11 mouse cellular contexts compared by ENCODE assay signal in the genomic region with DNA sequence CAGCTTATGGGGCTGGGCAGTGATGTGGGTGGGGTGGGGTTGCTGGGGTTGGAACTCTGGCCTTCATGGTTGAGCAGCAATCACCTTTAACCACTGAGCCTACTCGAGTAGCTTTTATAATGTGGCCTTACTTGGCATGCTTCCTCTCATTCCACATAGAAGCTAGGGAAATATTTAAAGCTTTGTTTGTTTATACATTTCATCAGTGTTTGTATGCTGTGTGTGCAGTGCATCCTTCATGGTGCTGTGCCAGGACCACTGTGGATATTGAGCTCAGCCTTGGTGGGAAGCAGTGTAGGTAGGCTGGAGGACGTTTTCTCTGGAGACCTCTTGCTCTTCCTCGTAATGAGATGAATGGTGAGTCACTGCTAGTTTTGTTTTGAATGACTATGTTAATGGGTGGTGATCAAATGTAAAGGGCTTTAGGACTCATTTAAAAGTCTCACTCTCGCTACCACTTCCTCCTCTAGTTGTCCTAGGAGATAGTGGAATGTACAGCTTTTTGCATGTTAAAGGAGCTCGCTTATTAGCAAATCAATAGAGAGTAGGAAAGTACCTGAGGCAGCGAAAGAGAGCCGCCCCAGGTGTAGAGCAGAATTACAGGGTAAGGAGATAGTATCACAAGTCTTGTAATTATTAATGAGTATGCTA. TPM values are rescaled to one million over a fixed set of nuclear protein-coding genes. Genes with fewer than 3 reads are reported as not detected.
DNase-seq lines count a peak whose midpoint lies in the region; ATAC-seq and TF ChIP-seq lines count a peak whose summit lies in the region.
"Had no signal": no experiment of that assay in that cellular context is flagged by ENCODE, and none has a peak within 500 bp of the region (broad histone marks: within the 10 kb centered on the region; RNA-seq: fewer than 3 reads in every experiment).

No protein-coding gene starts in this region.

- H3K9me3 ChIP-seq in liver, embryonic 11.5 days (ENCODE audit: control insufficient read depth, low read length) = no peaks in the 10 kb centered on the region
- H3K9me3 ChIP-seq in ES-E14 (ENCODE audit: control insufficient read depth, insufficient read depth, low read depth, low read length) = no peaks in the 10 kb centered on the region
- H3K9me3 ChIP-seq in heart, embryonic 12.5 days (replicated peaks) = no peaks in the 10 kb centered on the region
- H3K9me3 ChIP-seq: midbrain, embryonic 12.5 days had no signal

- H3K79me2 ChIP-seq in liver, adult 2 months (ENCODE audit: control insufficient read depth, insufficient read depth, low read length) = peaks cover 61% of the 10 kb centered on the region
- H3K79me2 ChIP-seq in myocyte (ENCODE audit: control insufficient read depth, insufficient read depth) = peaks cover 91% of the 10 kb centered on the region

- WGBS in liver, adult 2 months = 28% methylated on average over 7 of the region's 7 CpGs
- 63% methylated on average over 7 of the region's 7 CpGs for WGBS in liver, embryonic 11.5 days
- WGBS in heart, embryonic 12.5 days = 62% methylated on average over 7 of the region's 7 CpGs

- TF ChIP-seq CTCF in liver, adult 2 months (IDR thresholded peaks at IDR 0.05; ENCODE audit: low read depth, low read length) = no peak

- no peak for ATAC-seq in liver, embryonic 11.5 days (replicated peaks; ENCODE audit: low FRiP score)
- ATAC-seq in inflammation-experienced regulatory T-cells, adult 6 months = peak; percentile 50
- ATAC-seq in heart, embryonic 12.5 days (ENCODE audit: insufficient number of reproducible peaks, low FRiP score) = no peak
- ATAC-seq: forebrain, embryonic 14.5 days had no signal

- H3K4me1 ChIP-seq in liver, adult 2 months (ENCODE audit: control insufficient read depth, insufficient read depth, low read length) = peaks cover 59% of the 10 kb centered on the region
- H3K4me1 ChIP-seq in liver, embryonic 11.5 days (replicated peaks; ENCODE audit: control insufficient read depth, insufficient read depth, low read length) = peaks cover 47% of the 10 kb centered on the region
- H3K4me1 ChIP-seq in ES-E14 (ENCODE audit: control insufficient read depth in 2 of 2, insufficient read depth in 2 of 2, low read length in 2 of 2, poor library complexity in 1 of 2) = peaks cover 23 to 33% of the 10 kb centered on the region in 2 experiments
- peaks cover 72% of the 10 kb centered on the region for H3K4me1 ChIP-seq in heart, embryonic 12.5 days (replicated peaks)

- H3K9ac ChIP-seq in liver, adult 2 months (ENCODE audit: low read depth, low read length) = no peak overlapping the region
- no peak overlapping the region for H3K9ac ChIP-seq in liver, embryonic 11.5 days (ENCODE audit: low read depth, low read length)
- H3K9ac ChIP-seq in ES-E14 (ENCODE audit: insufficient read depth, low read depth, low read length, poor library complexity, severe bottlenecking) = peak overlapping the region; percentile 43; the same call in 1 of the 2 replicates
- no peak overlapping the region for H3K9ac ChIP-seq in heart, embryonic 12.5 days
- H3K9ac ChIP-seq: midbrain, embryonic 12.5 days had no signal

- H3K36me3 ChIP-seq in liver, adult 2 months (ENCODE audit: control insufficient read depth, insufficient read depth, low read length) = no peaks in the 10 kb centered on the region
- no peaks in the 10 kb centered on the region for H3K36me3 ChIP-seq in liver, embryonic 11.5 days (ENCODE audit: control insufficient read depth, insufficient read depth, low read length)
- H3K36me3 ChIP-seq in ES-E14 (ENCODE audit: control insufficient read depth, insufficient read depth, low read length, poor library complexity, severe bottlenecking) = peaks cover 15% of the 10 kb centered on the region; the same call in 1 of the 2 replicates
- H3K36me3 ChIP-seq in myocyte (ENCODE audit: control insufficient read depth, insufficient read depth) = no peaks in the 10 kb centered on the region
- H3K36me3 ChIP-seq in heart, embryonic 12.5 days = no peaks in the 10 kb centered on the region
- H3K36me3 ChIP-seq: midbrain, embryonic 12.5 days had no signal

- no peak overlapping the region for H3K27ac ChIP-seq in liver, adult 2 months (replicated peaks; ENCODE audit: insufficient read depth, low read depth, low read length)
- H3K27ac ChIP-seq in liver, embryonic 11.5 days (ENCODE audit: low read depth, low read length) = no peak overlapping the region
- H3K27ac ChIP-seq in ES-E14 (ENCODE audit: insufficient read depth, low read depth, low read length, poor library complexity, severe bottlenecking) = peak overlapping the region; percentile 93
- no peak overlapping the region for H3K27ac ChIP-seq in heart, embryonic 12.5 days (ENCODE audit: poor library complexity, severe bottlenecking)
- H3K27ac ChIP-seq: midbrain, embryonic 12.5 days had no signal

- DNase-seq in liver, adult 2 months (ENCODE audit: extremely low read depth, low read depth, low spot score) = peak; percentile 57
- DNase-seq in liver, embryonic 11.5 days (ENCODE audit: low spot score) = no peak
- DNase-seq in ES-E14 (ENCODE audit: low read depth, low spot score) = peak; percentile 83
- DNase-seq in left cerebral cortex, adult 9 months (ENCODE audit: low spot score in 2 of 2) = no peak
- DNase-seq: left cerebral cortex, postnatal 4 days; spleen, adult 18-20 months had no signal

- H3K27me3 ChIP-seq in liver, adult 2 months (ENCODE audit: control insufficient read depth, insufficient read depth, low read length) = no peaks in the 10 kb centered on the region
- H3K27me3 ChIP-seq in liver, embryonic 11.5 days (replicated peaks; ENCODE audit: control insufficient read depth, insufficient read depth, low read length) = no peaks in the 10 kb centered on the region
- no peaks in the 10 kb centered on the region for H3K27me3 ChIP-seq in myocyte (ENCODE audit: control insufficient read depth, insufficient read depth, insufficient read length)
- H3K27me3 ChIP-seq in heart, embryonic 12.5 days (replicated peaks) = no peaks in the 10 kb centered on the region
- H3K27me3 ChIP-seq: midbrain, embryonic 12.5 days had no signal

- no peak for TF ChIP-seq POLR2A in liver, adult 2 months (IDR thresholded peaks at IDR 0.05; ENCODE audit: extremely low read depth, insufficient read depth, low read length)
- TF ChIP-seq POLR2A in myocyte (IDR thresholded peaks at IDR 0.05; ENCODE audit: insufficient read length, low read depth) = no peak

- H3K4me3 ChIP-seq in liver, adult 2 months (ENCODE audit: insufficient read depth, low read depth, low read length) = no peak overlapping the region
- H3K4me3 ChIP-seq in liver, embryonic 11.5 days (ENCODE audit: low read depth, low read length) = no peak overlapping the region
- H3K4me3 ChIP-seq in ES-E14 (ENCODE audit: insufficient read depth in 1 of 2, low read depth in 1 of 2, low read length in 2 of 2, poor library complexity in 1 of 2, severe bottlenecking in 1 of 2) = peak overlapping the region; percentile 26 to 54; a peak in 3 of 4 replicates
- no peak overlapping the region for H3K4me3 ChIP-seq in myocyte
- H3K4me3 ChIP-seq in heart, embryonic 12.5 days = no peak overlapping the region
- H3K4me3 ChIP-seq: midbrain, embryonic 12.5 days had no signal

- no peak overlapping the region for H3ac ChIP-seq in myocyte (ENCODE audit: control insufficient read depth, insufficient read length)

- in situ Hi-C loops in ES-E14 (cut with MboI; ENCODE audit: low sequenced_read_pairs in 2 of 2, unreplicated experiment in 2 of 2) = no loop called here

- H3K4me2 ChIP-seq in liver, embryonic 11.5 days = no peak overlapping the region
- peak overlapping the region; percentile 1 for H3K4me2 ChIP-seq in myocyte (ENCODE audit: low read depth)
- H3K4me2 ChIP-seq in heart, embryonic 12.5 days = no peak overlapping the region

TF ChIP-seq in ES-E14, 5 proteins besides CTCF, POLR2A, EP300 and RAD21:
- TF ChIP-seq MAFK (IDR thresholded peaks at IDR 0.05; ENCODE audit: insufficient read depth, low read depth, low read length) (peak; percentile 63), ZC3H11A (IDR thresholded peaks at IDR 0.05; ENCODE audit: borderline replicate concordance, low read depth, low read length) (no peak), ZNF384 (IDR thresholded peaks at IDR 0.05; ENCODE audit: low read depth, low read length) (0 out of 2 replicates have a peak, but pooled peaks have one; percentile 0), CHD2 (IDR thresholded peaks at IDR 0.05; ENCODE audit: low read depth, low read length) (peak; percentile 73; the same call in 1 of the 2 replicates)

TF ChIP-seq in myocyte, 11 proteins besides CTCF, POLR2A, EP300 and RAD21:
- TF ChIP-seq MYOG (IDR thresholded peaks at IDR 0.05; ENCODE audit: control insufficient read depth in 1 of 3, insufficient read depth in 1 of 3, insufficient read length in 2 of 3, low read depth in 2 of 3) = no peak

RNA-seq across cellular contexts. Expression of gene Reep3, which starts 3.4 kb away (rescaled TPM):
- total RNA-seq in liver, adult 2 months (2014; rRNA removed) = 36.1 and 38.8 TPM in 2 replicates
- 21.6 and 24.8 TPM in 2 replicates for polyA plus RNA-seq in liver, adult 2 months (2012; rRNA removed)
- 11.5 and 12.4 TPM in 2 replicates for polyA plus RNA-seq in liver, embryonic 11.5 days (2014; fragmentation: Nextera tagmentation; extraction: Ambion mirVana)
- total RNA-seq in ES-E14 (2012; rRNA removed) = 18.1 and 18.2 TPM in 2 replicates
- 10 to 100 TPM; 16.5 to 25.6 (median 19.6) TPM for polyA plus RNA-seq in inflammation-experienced regulatory T-cells, adult 6 months (2017; shearing (Covaris generic))
- 13.0 TPM for polyA plus RNA-seq in myocyte (2012; fragmentation: generic; extraction: Trizol)
- 28.4 and 29.3 TPM in 2 replicates for polyA plus RNA-seq in heart, embryonic 12.5 days (2016; fragmentation: Nextera tagmentation; extraction: Ambion mirVana)

RNA-seq across cellular contexts. Expression of gene Jmjd1c, which starts 4.2 kb away (rescaled TPM):
- total RNA-seq in liver, adult 2 months (2014; rRNA removed) = 44.8 and 48.3 TPM in 2 replicates
- 5.7 and 5.8 TPM in 2 replicates for polyA plus RNA-seq in liver, adult 2 months (2012; rRNA removed)
- polyA plus RNA-seq in liver, embryonic 11.5 days (2014; fragmentation: Nextera tagmentation; extraction: Ambion mirVana) = 26.0 and 31.6 TPM in 2 replicates
- 93.0 and 124 TPM in 2 replicates for total RNA-seq in ES-E14 (2012; rRNA removed)
- 10 to 100 TPM; 34.3 to 58.3 (median 45.7) TPM for polyA plus RNA-seq in inflammation-experienced regulatory T-cells, adult 6 months (2017; shearing (Covaris generic))
- 5.6 TPM for polyA plus RNA-seq in myocyte (2012; fragmentation: generic; extraction: Trizol)
- polyA plus RNA-seq in heart, embryonic 12.5 days (2016; fragmentation: Nextera tagmentation; extraction: Ambion mirVana) = 37.9 and 42.3 TPM in 2 replicates

Comparison
In these comparisons a context has a peak if more than half of its experiments do, and no peak if none do; other contexts are left out.
1. DNase-seq: peak in liver, adult 2 months (single experiment) and ES-E14 (single experiment); none in liver, embryonic 11.5 days (single experiment) and left cerebral cortex, adult 9 months (0 of 2).
2. H3K4me3 ChIP-seq: peak in ES-E14 (2 of 2); none in liver, adult 2 months (single experiment), liver, embryonic 11.5 days (single experiment), myocyte (single experiment) and heart, embryonic 12.5 days (single experiment).